Mouse (Mus musculus) thymus, postnatal 10 days (tissue): ENCODE data around the gene Krt33a.

ENCODE experiments used
- DNase-seq, 2 experiments: peaks; one replicate each; pipeline ENCODE4 v3.0.0; 2021; ENCODE audit warnings: low spot score in 2 of 2

The Krt33a gene

GRCm38 (mm10) chr11:100016112-100016511 lies at the start of gene Krt33a:
Gene Krt33a (minus strand): TSS chr11:100016212.
- no peak for DNase-seq

GRCm38 (mm10) chr11:100058875-100059274 lies 42.9 kb upstream of the Krt33a start:
- DNase-seq: no peak

- DNase-seq: no peak
Measured at GRCm38 (mm10) chr11:100055686-100056655, 40.0 kb upstream of the Krt33a start.

GRCm38 (mm10) chr11:100050451-100050850 lies 34.4 kb upstream of the Krt33a start, which contains the start of gene Krt31:
Gene Krt31 (minus strand): TSS chr11:100050551.
- no peak for DNase-seq

- DNase-seq: no peak
Measured at GRCm38 (mm10) chr11:100047193-100047592, 31.2 kb upstream of the Krt33a start.

GRCm38 (mm10) chr11:100046303-100046866 lies 30.4 kb upstream of the Krt33a start:
- no peak for DNase-seq

- no peak for DNase-seq
Measured at GRCm38 (mm10) chr11:100041454-100041853, 25.4 kb upstream of the Krt33a start, which contains the start of gene Krt34. Gene Krt34 (minus strand): TSS chr11:100041554.

- DNase-seq: no peak
Measured at GRCm38 (mm10) chr11:100029768-100030167, 13.8 kb upstream of the Krt33a start, which contains the start of gene Krt33b. Gene Krt33b (minus strand): TSS chr11:100029868.

GRCm38 (mm10) chr11:100021438-100021837 lies 5.4 kb upstream of the Krt33a start:
- DNase-seq: no peak

- no peak for DNase-seq
Measured at GRCm38 (mm10) chr11:100019466-100019865, 3.5 kb upstream of the Krt33a start.

- no peak for DNase-seq
Measured at GRCm38 (mm10) chr11:100013691-100014171, 2.3 kb downstream of the Krt33a start.

GRCm38 (mm10) chr11:100010682-100011081 lies 5.3 kb downstream of the Krt33a start:
- no peak for DNase-seq

GRCm38 (mm10) chr11:100008336-100008735 lies 7.7 kb downstream of the Krt33a start:
- no peak for DNase-seq

GRCm38 (mm10) chr11:100006624-100007023 lies 9.4 kb downstream of the Krt33a start:
- DNase-seq: no peak

GRCm38 (mm10) chr11:100005905-100006304 lies 10.1 kb downstream of the Krt33a start:
- DNase-seq: no peak

GRCm38 (mm10) chr11:100004846-100005245 lies 11.2 kb downstream of the Krt33a start:
- DNase-seq: peak in 1 of 2 experiments; percentile 11

- no peak for DNase-seq
Measured at GRCm38 (mm10) chr11:99999091-99999490, 16.9 kb downstream of the Krt33a start.

GRCm38 (mm10) chr11:99994384-99994661 lies 21.7 kb downstream of the Krt33a start:
- no peak for DNase-seq

- no peak for DNase-seq
Measured at GRCm38 (mm10) chr11:99993620-99994383, 22.2 kb downstream of the Krt33a start, which contains the start of gene Krtap17-1. Gene Krtap17-1 (minus strand): TSS chr11:99993994.

- DNase-seq: no peak
Measured at GRCm38 (mm10) chr11:99990571-99990970, 25.4 kb downstream of the Krt33a start.

- no peak for DNase-seq
Measured at GRCm38 (mm10) chr11:99989881-99990405, 26.1 kb downstream of the Krt33a start.

GRCm38 (mm10) chr11:99988530-99988929 lies 27.5 kb downstream of the Krt33a start:
- DNase-seq: no peak
